Mouse (Mus musculus): ENCODE measurements around the gene Nhlrc1. TPM values are rescaled to one million over a fixed set of nuclear protein-coding genes. Genes with fewer than 3 reads are reported as not detected.

Nhlrc1 gene
- polyA plus RNA-seq, 1 experiment = 13.5 TPM

GRCm38 (mm10) chr13:46999498-46999897, 15.2 kb downstream of the Nhlrc1 start:
- no peak for DNase-seq
- H3K4me1 ChIP-seq (ENCODE audit: control insufficient read depth, insufficient read depth, low read length) = no peaks in the 10 kb centered on the region
- no peak overlapping the region for H3K27ac ChIP-seq (ENCODE audit: insufficient read depth, low read length)
- no peak for TF ChIP-seq CTCF (IDR thresholded peaks at IDR 0.05; ENCODE audit: borderline replicate concordance, insufficient read depth, low read depth, low read length)
- no peaks in the 10 kb centered on the region for H3K27me3 ChIP-seq (ENCODE audit: control insufficient read depth, insufficient read depth, low read length)
- 57% methylated on average over 5 of the region's 5 CpGs for WGBS
- H3K4me3 ChIP-seq (replicated peaks; ENCODE audit: insufficient read depth, low read depth, low read length) = no peak overlapping the region

DNA sequence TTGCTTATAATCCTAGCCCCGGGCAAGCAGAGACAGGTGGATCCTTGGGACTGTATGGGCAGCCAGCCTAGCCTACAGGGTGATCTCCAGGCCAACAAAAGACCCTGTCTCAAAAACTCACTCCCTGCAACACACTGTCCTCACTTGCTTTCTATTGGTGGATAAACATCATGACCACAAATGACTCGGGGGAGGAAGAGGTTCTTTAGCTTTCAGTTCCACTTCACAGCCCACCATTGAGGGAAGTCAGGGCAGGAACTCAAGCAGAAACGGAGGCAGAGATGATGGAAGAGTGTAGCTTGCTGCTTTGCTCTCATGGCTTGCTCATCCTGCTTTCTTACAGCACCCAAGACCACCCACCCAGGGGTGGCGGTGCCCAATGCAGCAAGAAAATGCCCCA, 17.3 kb downstream of the Nhlrc1 start:
- 62% methylated on average over 4 of the region's 4 CpGs for WGBS
- Histone ChIP-seq H3K4me3 (replicated peaks; ENCODE audit: insufficient read depth, low read depth, low read length) (no peak overlapping the region), H3K4me1 (ENCODE audit: control insufficient read depth, insufficient read depth, low read length) (peaks cover 9% of the 10 kb centered on the region), H3K27me3 (ENCODE audit: control insufficient read depth, insufficient read depth, low read length) (no peaks in the 10 kb centered on the region), H3K27ac (ENCODE audit: insufficient read depth, low read length) (no peak overlapping the region)
- TF ChIP-seq POLR2A (IDR thresholded peaks at IDR 0.05; ENCODE audit: borderline replicate concordance, insufficient read depth, low read length) (no peak), CTCF (IDR thresholded peaks at IDR 0.05; ENCODE audit: borderline replicate concordance, insufficient read depth, low read depth, low read length) (no peak)
- DNase-seq = no peak

GRCm38 (mm10) chr13:46993274-46993551, 21.4 kb downstream of the Nhlrc1 start:
- H3K27ac ChIP-seq (ENCODE audit: insufficient read depth, low read length) = no peak overlapping the region
- TF ChIP-seq CTCF (IDR thresholded peaks at IDR 0.05; ENCODE audit: borderline replicate concordance, insufficient read depth, low read depth, low read length) = no peak
- no peak for TF ChIP-seq POLR2A (IDR thresholded peaks at IDR 0.05; ENCODE audit: borderline replicate concordance, insufficient read depth, low read length)

DNA sequence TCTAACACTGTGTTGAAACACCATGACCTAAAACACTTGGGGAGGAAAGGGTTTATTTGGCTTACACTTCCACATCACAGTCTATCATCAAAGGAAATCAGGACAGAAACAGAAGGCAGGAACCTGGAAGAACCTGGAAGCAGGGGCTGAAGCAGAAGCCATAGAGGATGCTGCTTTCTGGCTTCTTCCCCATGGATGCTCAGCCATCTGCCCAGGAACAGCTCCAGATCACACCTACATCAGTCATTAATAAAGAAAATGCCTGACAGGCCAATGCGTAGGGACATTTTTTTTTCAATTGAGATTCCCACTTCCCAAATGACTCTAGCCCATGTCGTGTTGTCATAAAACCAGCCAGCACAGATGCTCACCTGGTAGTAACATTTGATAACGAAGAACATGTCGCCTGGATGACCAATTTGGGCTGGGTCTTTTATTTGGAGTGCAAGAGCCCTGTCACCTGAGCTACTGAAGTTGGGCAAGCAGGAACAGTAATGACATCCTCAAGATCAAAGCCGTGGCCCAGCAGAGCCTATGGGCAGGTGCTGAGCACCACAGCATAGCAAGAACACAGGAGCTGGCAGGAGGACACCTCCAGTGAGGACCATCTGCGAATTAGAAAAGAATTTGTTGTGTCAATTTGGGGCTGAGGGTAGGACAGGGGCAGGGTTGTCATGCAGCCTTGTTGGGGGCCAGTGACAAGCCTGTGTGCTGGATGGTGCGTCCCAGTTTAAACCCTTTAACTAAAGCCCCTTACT, 22.0 kb downstream of the Nhlrc1 start:
- peak overlapping the region; percentile 12; the same call in 1 of the 2 replicates for H3K27ac ChIP-seq (ENCODE audit: insufficient read depth, low read length)
- peak; percentile 76 to 80 for DNase-seq
- H3K27me3 ChIP-seq (ENCODE audit: control insufficient read depth, insufficient read depth, low read length) = no peaks in the 10 kb centered on the region
- WGBS = 12% methylated on average over 7 of the region's 7 CpGs
- peaks cover 11% of the 10 kb centered on the region for H3K4me1 ChIP-seq (ENCODE audit: control insufficient read depth, insufficient read depth, low read length)
- H3K4me3 ChIP-seq (replicated peaks; ENCODE audit: insufficient read depth, low read depth, low read length) = no peak overlapping the region
- TF ChIP-seq POLR2A (IDR thresholded peaks at IDR 0.05; ENCODE audit: borderline replicate concordance, insufficient read depth, low read length) (no peak), CTCF (IDR thresholded peaks at IDR 0.05; ENCODE audit: borderline replicate concordance, insufficient read depth, low read depth, low read length) (no peak)

More at GRCm38 (mm10) chr13:46993274-46993551, 21.4 kb downstream of the Nhlrc1 start:
- Histone ChIP-seq H3K4me1 (ENCODE audit: control insufficient read depth, insufficient read depth, low read length) (peaks cover 9% of the 10 kb centered on the region), H3K4me3 (replicated peaks; ENCODE audit: insufficient read depth, low read depth, low read length) (no peak overlapping the region), H3K27me3 (ENCODE audit: control insufficient read depth, insufficient read depth, low read length) (no peaks in the 10 kb centered on the region)
- peak in 1 of 2 experiments; percentile 82 for DNase-seq
- WGBS = 9% methylated on average over 2 of the region's 2 CpGs

DNA sequence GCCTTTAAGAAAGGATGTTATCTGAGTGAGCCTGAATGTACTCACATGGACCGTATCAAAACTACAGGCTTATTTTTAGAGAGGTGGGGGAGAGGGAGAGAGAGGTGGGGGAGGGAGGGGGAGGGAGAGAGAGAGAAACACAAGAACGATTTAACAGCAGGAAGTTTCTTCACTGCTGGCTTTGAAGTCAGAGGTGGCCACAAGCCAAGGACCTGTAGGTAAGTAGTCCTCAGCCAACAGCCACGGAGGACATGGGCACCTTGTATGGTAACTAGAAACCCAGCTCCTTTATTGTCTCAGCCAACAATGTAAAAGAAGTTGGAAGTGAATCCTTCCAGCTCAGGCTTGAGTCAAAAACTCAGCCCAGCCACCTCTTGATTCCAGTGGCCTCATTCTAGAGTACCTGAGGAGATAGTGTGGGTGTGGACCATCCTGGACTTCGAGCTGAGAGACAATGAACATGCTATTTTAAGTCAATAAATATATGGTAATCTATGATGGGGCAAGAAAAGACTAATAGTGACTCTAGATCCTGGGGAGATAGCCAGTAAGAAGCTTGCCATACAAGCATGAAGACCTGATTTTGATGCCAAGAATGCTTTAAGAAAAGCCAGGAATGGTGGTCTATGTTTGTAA, 24.2 kb downstream of the Nhlrc1 start:
- no peak for TF ChIP-seq POLR2A (IDR thresholded peaks at IDR 0.05; ENCODE audit: borderline replicate concordance, insufficient read depth, low read length)
- TF ChIP-seq CTCF (IDR thresholded peaks at IDR 0.05; ENCODE audit: borderline replicate concordance, insufficient read depth, low read depth, low read length) = no peak
- Histone ChIP-seq H3K27ac (ENCODE audit: insufficient read depth, low read length) (no peak overlapping the region), H3K4me1 (ENCODE audit: control insufficient read depth, insufficient read depth, low read length) (peaks cover 11% of the 10 kb centered on the region), H3K4me3 (replicated peaks; ENCODE audit: insufficient read depth, low read depth, low read length) (no peak overlapping the region), H3K27me3 (ENCODE audit: control insufficient read depth, insufficient read depth, low read length) (no peaks in the 10 kb centered on the region)
- 19% methylated on average over 4 of the region's 4 CpGs for WGBS
- peak; percentile 37 to 56 for DNase-seq

DNA sequence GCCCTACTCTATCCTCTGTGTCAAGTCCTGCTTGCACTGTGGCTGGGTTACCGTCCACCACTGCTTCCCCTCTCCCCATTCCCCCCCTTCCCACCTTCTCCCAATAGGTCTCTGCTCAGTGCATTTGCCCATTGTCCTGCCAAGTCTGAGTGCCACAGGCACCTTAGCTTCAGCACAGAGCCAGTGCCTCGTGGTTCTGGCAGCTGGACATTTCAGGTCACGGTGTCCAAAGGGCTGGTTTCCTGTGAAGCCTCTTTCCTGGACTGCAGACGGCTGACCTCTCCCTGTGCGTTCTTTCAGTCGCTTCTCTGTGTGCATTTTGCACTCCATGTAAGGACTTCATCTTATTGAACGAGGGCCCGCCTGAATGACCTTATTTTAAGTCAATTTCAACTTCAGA, 26.7 kb downstream of the Nhlrc1 start:
- H3K27me3 ChIP-seq (ENCODE audit: control insufficient read depth, insufficient read depth, low read length) = no peaks in the 10 kb centered on the region
- H3K27ac ChIP-seq (ENCODE audit: insufficient read depth, low read length) = no peak overlapping the region
- no peak for DNase-seq
- peaks cover 6% of the 10 kb centered on the region for H3K4me1 ChIP-seq (ENCODE audit: control insufficient read depth, insufficient read depth, low read length)
- H3K4me3 ChIP-seq (replicated peaks; ENCODE audit: insufficient read depth, low read depth, low read length) = no peak overlapping the region
- 42% methylated on average over 8 of the region's 8 CpGs for WGBS
- no peak for TF ChIP-seq POLR2A (IDR thresholded peaks at IDR 0.05; ENCODE audit: borderline replicate concordance, insufficient read depth, low read length)
- no peak for TF ChIP-seq CTCF (IDR thresholded peaks at IDR 0.05; ENCODE audit: borderline replicate concordance, insufficient read depth, low read depth, low read length)

- 78% methylated on average over 6 of the region's 6 CpGs for WGBS
- no peak overlapping the region for H3K27ac ChIP-seq (ENCODE audit: insufficient read depth, low read length)
- H3K4me1 ChIP-seq (ENCODE audit: control insufficient read depth, insufficient read depth, low read length) = peaks cover 3% of the 10 kb centered on the region; the same call in 1 of the 2 replicates
- DNase-seq = no peak
- no peak overlapping the region for H3K4me3 ChIP-seq (replicated peaks; ENCODE audit: insufficient read depth, low read depth, low read length)
- H3K27me3 ChIP-seq (ENCODE audit: control insufficient read depth, insufficient read depth, low read length) = no peaks in the 10 kb centered on the region
- TF ChIP-seq POLR2A (IDR thresholded peaks at IDR 0.05; ENCODE audit: borderline replicate concordance, insufficient read depth, low read length) = no peak
- no peak for TF ChIP-seq CTCF (IDR thresholded peaks at IDR 0.05; ENCODE audit: borderline replicate concordance, insufficient read depth, low read depth, low read length)
Observed at GRCm38 (mm10) chr13:46986208-46986607, 28.4 kb downstream of the Nhlrc1 start.

DNA sequence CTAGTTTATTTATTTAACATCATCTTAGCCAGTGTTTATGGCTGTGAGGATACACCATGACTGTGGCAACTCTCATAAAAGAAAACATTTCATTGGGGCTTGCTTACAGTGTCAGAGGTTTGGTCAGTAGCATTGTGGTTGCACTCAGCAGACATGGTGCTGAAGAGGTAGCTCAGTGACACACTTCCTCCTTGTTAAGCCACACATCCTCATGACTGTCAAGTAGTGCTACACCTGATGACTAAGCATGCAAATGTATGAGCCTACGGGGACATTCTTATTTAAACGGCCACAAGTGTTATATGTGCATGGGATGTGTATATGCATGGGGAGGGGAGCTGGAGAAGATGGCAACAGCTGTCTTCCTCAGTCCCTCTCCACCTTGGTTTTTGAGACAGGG, 30.8 kb downstream of the Nhlrc1 start:
- DNase-seq = no peak
- H3K4me3 ChIP-seq (replicated peaks; ENCODE audit: insufficient read depth, low read depth, low read length) = no peak overlapping the region
- no peaks in the 10 kb centered on the region for H3K27me3 ChIP-seq (ENCODE audit: control insufficient read depth, insufficient read depth, low read length)
- peaks cover 3% of the 10 kb centered on the region; the same call in 1 of the 2 replicates for H3K4me1 ChIP-seq (ENCODE audit: control insufficient read depth, insufficient read depth, low read length)
- H3K27ac ChIP-seq (ENCODE audit: insufficient read depth, low read length) = no peak overlapping the region
- TF ChIP-seq POLR2A (IDR thresholded peaks at IDR 0.05; ENCODE audit: borderline replicate concordance, insufficient read depth, low read length) (no peak), CTCF (IDR thresholded peaks at IDR 0.05; ENCODE audit: borderline replicate concordance, insufficient read depth, low read depth, low read length) (no peak)
- 97% methylated on average over 2 of the region's 2 CpGs for WGBS

Measured in cerebellum, adult 2 months (tissue).